Mouse (Mus musculus): ENCODE results near the gene Olfr150. TPM values are rescaled to one million over a fixed set of nuclear protein-coding genes. Genes with fewer than 3 reads are reported as not detected.

Gene Olfr150
- under 1 TPM; 0.20 to 0.27 TPM for polyA plus RNA-seq (2017; shearing (Covaris generic))

DNA sequence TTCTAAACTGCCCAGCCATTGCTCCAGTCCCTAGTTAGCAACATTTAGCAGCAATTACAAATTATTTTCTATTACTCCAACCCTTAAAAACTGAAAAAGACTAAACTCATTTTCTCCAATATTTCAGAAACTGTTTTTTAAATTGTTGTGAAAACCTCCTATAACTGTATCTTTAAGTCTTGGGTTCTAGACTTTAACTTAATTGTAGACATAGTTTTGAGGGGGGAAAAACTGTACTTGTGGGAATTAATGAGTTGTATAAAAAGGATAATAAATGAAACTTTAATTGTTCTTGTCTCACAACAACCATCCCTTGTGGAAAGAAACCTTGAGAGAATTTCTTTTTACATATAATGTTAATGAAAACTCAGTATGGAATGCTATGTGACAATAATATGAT is at the start of gene Olfr150:
TSS of gene Olfr150 (plus strand) at position 301 of the 400 bp plus-strand sequence.

DNA sequence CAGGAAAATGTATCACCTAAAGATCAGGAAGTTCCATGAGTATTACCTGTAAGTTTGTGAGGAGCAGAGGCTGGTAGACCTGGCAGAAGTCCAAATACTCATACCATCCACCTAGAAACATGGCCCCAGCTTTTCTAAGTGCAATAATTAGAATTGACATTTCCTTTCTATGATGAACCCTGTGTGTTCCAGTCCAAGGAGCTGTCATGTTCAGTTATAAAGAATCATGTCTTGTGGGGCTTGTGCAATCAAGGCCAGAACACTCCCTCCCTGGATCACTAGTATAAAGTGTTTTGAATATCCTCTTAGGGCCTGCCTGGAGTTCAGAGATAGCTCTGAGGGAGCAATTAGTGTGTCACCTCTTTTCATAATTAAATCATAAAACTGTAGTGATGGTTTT is 23.8 kb upstream of the Olfr150 start, which contains the start of gene Olfr149:
TSS of gene Olfr149 (minus strand) at position 101 of the 400 bp plus-strand sequence.

DNA sequence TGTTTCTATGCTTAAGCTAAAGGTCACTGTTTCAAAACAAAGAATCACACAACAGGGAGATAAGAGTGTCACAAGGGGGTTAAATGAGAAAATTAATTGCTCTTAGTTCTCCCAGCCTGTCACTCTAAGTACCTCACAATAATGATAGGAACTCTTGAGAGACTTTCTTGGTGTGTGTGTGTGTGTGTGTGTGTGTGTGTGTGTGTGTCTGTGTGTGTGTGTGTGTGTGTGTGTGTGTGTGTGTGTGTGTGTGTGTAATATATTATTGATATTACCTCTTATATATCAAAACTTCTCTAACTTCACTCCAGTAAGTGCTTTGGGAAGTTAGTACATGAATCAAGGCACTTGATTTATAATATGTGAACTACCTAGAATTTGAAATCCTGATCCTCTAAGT is 19.7 kb upstream of the Olfr150 start, which contains the start of gene Olfr965:
TSS of gene Olfr965 (plus strand) at position 301 of the 400 bp plus-strand sequence.

GRCm38 (mm10) chr9:39745949-39746348 is 15.2 kb downstream of the Olfr150 start, which contains the start of gene Olfr967:
Gene Olfr967, plus strand, starts transcription at chr9:39746249.

DNA sequence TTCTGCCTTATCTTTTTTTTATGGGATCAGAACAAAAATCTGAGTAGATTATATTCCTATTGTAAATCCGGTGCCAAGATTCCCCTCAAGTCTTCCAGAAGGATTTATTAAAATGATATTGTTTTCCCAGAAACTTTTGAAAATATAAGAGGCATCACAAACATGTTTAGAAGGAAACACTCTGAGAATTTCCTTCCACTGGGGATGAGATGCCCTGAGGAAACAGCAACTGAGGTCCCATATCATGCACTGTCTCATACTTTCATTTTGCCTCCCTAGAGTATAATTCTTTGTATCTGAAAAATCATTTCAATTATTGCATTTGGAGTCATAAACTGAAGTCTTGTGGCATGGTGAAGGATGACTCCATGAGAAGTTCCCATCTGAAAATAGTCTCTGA is 52.4 kb downstream of the Olfr150 start, which contains the start of gene Olfr968:
TSS of gene Olfr968 (minus strand) at position 101 of the 400 bp plus-strand sequence.

Other genes starting within 250 kb of the Olfr150 start
- gene Olfr44, start 237.0 kb upstream of the Olfr150 start, polyA plus RNA-seq (2017; shearing (Covaris generic)) = not detected
- not detected for gene Olfr957, start 215.2 kb upstream of the Olfr150 start, polyA plus RNA-seq (2017; shearing (Covaris generic))
- not detected for gene Olfr958, start 176.9 kb upstream of the Olfr150 start, polyA plus RNA-seq (2017; shearing (Covaris generic))
- gene Olfr959, start 155.4 kb upstream of the Olfr150 start, polyA plus RNA-seq (2017; shearing (Covaris generic)) = not detected
- under 1 TPM; 0.11 to 0.82 TPM for gene AW551984, start 126.6 kb upstream of the Olfr150 start, polyA plus RNA-seq (2017; shearing (Covaris generic))
- under 1 TPM in 1 of 2 experiments, not detected in 1; 0.25 TPM for gene Olfr148, start 120.3 kb upstream of the Olfr150 start, polyA plus RNA-seq (2017; shearing (Covaris generic))
- gene Olfr960, start 109.6 kb upstream of the Olfr150 start, polyA plus RNA-seq (2017; shearing (Covaris generic)) = not detected
- under 1 TPM; 0.11 to 0.13 TPM for gene Olfr961, start 85.9 kb upstream of the Olfr150 start, polyA plus RNA-seq (2017; shearing (Covaris generic))
- not detected for gene Olfr963, start 63.8 kb upstream of the Olfr150 start, polyA plus RNA-seq (2017; shearing (Covaris generic))
- under 1 TPM in 1 of 2 experiments, not detected in 1; 0.23 TPM for gene Olfr149, start 23.9 kb upstream of the Olfr150 start, polyA plus RNA-seq (2017; shearing (Covaris generic))
- gene Olfr965, start 19.6 kb upstream of the Olfr150 start, polyA plus RNA-seq (2017; shearing (Covaris generic)) = not detected
- under 1 TPM in 1 of 2 experiments, not detected in 1; 0.43 TPM for gene Olfr967, start 15.3 kb downstream of the Olfr150 start, polyA plus RNA-seq (2017; shearing (Covaris generic))
- gene Olfr968, start 52.3 kb downstream of the Olfr150 start, polyA plus RNA-seq (2017; shearing (Covaris generic)) = not detected
- 1 to 10 TPM in 1 of 2 experiments, under 1 TPM in 1; 0.10 to 1.1 TPM for gene Olfr969, start 60.0 kb downstream of the Olfr150 start, polyA plus RNA-seq (2017; shearing (Covaris generic))
- gene Olfr970, start 77.9 kb downstream of the Olfr150 start, polyA plus RNA-seq (2017; shearing (Covaris generic)) = under 1 TPM; 0.13 to 0.45 TPM
- under 1 TPM in 1 of 2 experiments, not detected in 1; 0.23 TPM for gene Olfr971, start 105.9 kb downstream of the Olfr150 start, polyA plus RNA-seq (2017; shearing (Covaris generic))
- not detected for gene Olfr972, start 135.4 kb downstream of the Olfr150 start, polyA plus RNA-seq (2017; shearing (Covaris generic))
- not detected for gene Olfr229, start 176.4 kb downstream of the Olfr150 start, polyA plus RNA-seq (2017; shearing (Covaris generic))
- under 1 TPM in 1 of 2 experiments, not detected in 1; 0.38 TPM for gene Olfr974, start 206.5 kb downstream of the Olfr150 start, polyA plus RNA-seq (2017; shearing (Covaris generic))
- gene Olfr975, start 221.1 kb downstream of the Olfr150 start, polyA plus RNA-seq (2017; shearing (Covaris generic)) = not detected
- gene Olfr976, start 230.2 kb downstream of the Olfr150 start, polyA plus RNA-seq (2017; shearing (Covaris generic)) = not detected